Mouse (Mus musculus): Measurements from ENCODE around the gene Rufy3.

DNA sequence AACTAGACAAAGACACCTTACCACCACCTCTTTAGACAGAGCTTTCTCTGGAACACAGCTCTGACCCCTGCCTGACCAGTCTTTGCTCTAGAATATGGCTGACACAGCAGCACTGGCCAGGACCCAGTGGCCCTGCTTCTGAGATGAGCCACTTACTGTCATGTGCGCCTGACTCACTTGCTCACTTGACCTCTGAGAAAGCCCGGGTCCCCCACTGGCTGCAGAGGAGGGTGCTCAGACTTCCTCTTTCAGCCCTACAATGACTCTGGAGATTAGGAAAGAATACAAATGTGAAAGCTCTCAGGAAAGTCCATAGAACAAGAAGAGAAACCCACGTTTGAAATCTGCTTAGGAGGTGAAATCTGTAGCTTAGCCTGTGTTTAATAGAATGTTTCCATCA lies 66.0 kb downstream of the Rufy3 start:
- TF ChIP-seq GATA1 (IDR thresholded peaks at IDR 0.05; ENCODE audit: low read length) (no peak), TAL1 (IDR thresholded peaks at IDR 0.05; ENCODE audit: low read length) (no peak)

All from erythroblast, embryonic 14.5 days (primary cell).